Mouse (Mus musculus) retina, postnatal 7 days (tissue): ENCODE measurements around the gene Grb10.

Experiments
- DNase-seq: peaks from one replicate; pipeline ENCODE4 v3.0.0-alpha.2; 2012; ENCODE audit warnings: low read depth, low spot score

Grb10 gene

GRCm38 (mm10) chr11:12034371-12034770 is 4.1 kb downstream of the Grb10 start:
- DNase-seq: no peak

- no peak for DNase-seq
These were observed 5.7 kb downstream of the Grb10 start for GRCm38 (mm10) chr11:12032831-12033230.

- no peak for DNase-seq
These were observed 11.8 kb downstream of the Grb10 start for GRCm38 (mm10) chr11:12026638-12027037.

- peak; percentile 53 for DNase-seq
These were observed 12.5 kb downstream of the Grb10 start for GRCm38 (mm10) chr11:12025756-12026593.

- no peak for DNase-seq
These were observed 13.1 kb downstream of the Grb10 start for GRCm38 (mm10) chr11:12025392-12025755.

- DNase-seq: no peak
These were observed 15.4 kb downstream of the Grb10 start for GRCm38 (mm10) chr11:12023051-12023450.

GRCm38 (mm10) chr11:12019651-12020050 is 18.8 kb downstream of the Grb10 start:
- no peak for DNase-seq

- no peak for DNase-seq
These were observed 19.9 kb downstream of the Grb10 start for GRCm38 (mm10) chr11:12018604-12019003.

- no peak for DNase-seq
These were observed 28.4 kb downstream of the Grb10 start for GRCm38 (mm10) chr11:12010084-12010483.

- DNase-seq: no peak
These were observed 38.1 kb downstream of the Grb10 start for GRCm38 (mm10) chr11:12000293-12000910.

GRCm38 (mm10) chr11:11998881-11999280 is 39.6 kb downstream of the Grb10 start:
- no peak for DNase-seq

GRCm38 (mm10) chr11:11997045-11997444 is 41.4 kb downstream of the Grb10 start:
- DNase-seq: no peak

GRCm38 (mm10) chr11:11995371-11995770 is 43.1 kb downstream of the Grb10 start:
- no peak for DNase-seq

- DNase-seq: no peak
These were observed 44.7 kb downstream of the Grb10 start for GRCm38 (mm10) chr11:11993807-11994206.

GRCm38 (mm10) chr11:11993183-11993582 is 45.3 kb downstream of the Grb10 start:
- no peak for DNase-seq

- no peak for DNase-seq
These were observed 48.6 kb downstream of the Grb10 start for GRCm38 (mm10) chr11:11989850-11990249.

GRCm38 (mm10) chr11:11987233-11987632 is 51.2 kb downstream of the Grb10 start:
- DNase-seq: no peak

- DNase-seq: no peak
These were observed 59.8 kb downstream of the Grb10 start for GRCm38 (mm10) chr11:11978611-11979197.

GRCm38 (mm10) chr11:11974591-11975255 is 63.8 kb downstream of the Grb10 start:
- DNase-seq: peak; percentile 31

GRCm38 (mm10) chr11:11973366-11974014 is 65.0 kb downstream of the Grb10 start:
- peak; percentile 39 for DNase-seq

- no peak for DNase-seq
These were observed 65.9 kb downstream of the Grb10 start for GRCm38 (mm10) chr11:11972401-11973110.
